Mouse (Mus musculus): ENCODE data around the gene Eapp. TPM values are rescaled to one million over a fixed set of nuclear protein-coding genes. Genes with fewer than 3 reads are reported as not detected.
"Not testable (repeated sequence)": the region's sequence is repeated elsewhere in the genome, so short reads cannot be mapped to it uniquely, and the experiment has no call there.

Gene Eapp
- polyA plus RNA-seq (2012; rRNA removed): 24.3 and 28.1 TPM in 2 replicates

GRCm38 (mm10) chr12:54695511-54696241 lies at the start of gene Eapp:
Eapp (minus strand) TSS chr12:54695897.
- peak; percentile 90 for DNase-seq (ENCODE audit: low spot score)

- not testable (repeated sequence) for DNase-seq (ENCODE audit: low spot score)
Observed at GRCm38 (mm10) chr12:54738661-54739243, 43.1 kb upstream of the Eapp start.

- DNase-seq (ENCODE audit: low spot score): not testable (repeated sequence)
Observed at GRCm38 (mm10) chr12:54737891-54738660, 42.4 kb upstream of the Eapp start.

- DNase-seq (ENCODE audit: low spot score): not testable (repeated sequence)
Observed at GRCm38 (mm10) chr12:54734307-54735131, 38.8 kb upstream of the Eapp start.

GRCm38 (mm10) chr12:54729140-54730059 lies 33.7 kb upstream of the Eapp start:
- DNase-seq (ENCODE audit: low spot score): not testable (repeated sequence)

- DNase-seq (ENCODE audit: low spot score): not testable (repeated sequence)
Observed at GRCm38 (mm10) chr12:54718871-54719786, 23.4 kb upstream of the Eapp start.

- not testable (repeated sequence) for DNase-seq (ENCODE audit: low spot score)
Observed at GRCm38 (mm10) chr12:54717516-54717915, 21.8 kb upstream of the Eapp start.

GRCm38 (mm10) chr12:54713822-54714626 lies 18.3 kb upstream of the Eapp start:
- DNase-seq (ENCODE audit: low spot score): peak; percentile 53

GRCm38 (mm10) chr12:54710494-54710879 lies 14.8 kb upstream of the Eapp start:
- DNase-seq (ENCODE audit: low spot score): not testable (repeated sequence)

- DNase-seq (ENCODE audit: low spot score): not testable (repeated sequence)
Observed at GRCm38 (mm10) chr12:54709691-54710493, 14.2 kb upstream of the Eapp start.

GRCm38 (mm10) chr12:54699394-54699793 lies 3.7 kb upstream of the Eapp start:
- no peak for DNase-seq (ENCODE audit: low spot score)

- DNase-seq (ENCODE audit: low spot score): no peak
Observed at GRCm38 (mm10) chr12:54697791-54698250, 2.1 kb upstream of the Eapp start.

GRCm38 (mm10) chr12:54697003-54697597 lies 1.4 kb upstream of the Eapp start:
- DNase-seq (ENCODE audit: low spot score): no peak

- peak; percentile 73 for DNase-seq (ENCODE audit: low spot score)
Observed at GRCm38 (mm10) chr12:54696242-54697002, 725 bp upstream of the Eapp start.

GRCm38 (mm10) chr12:54694847-54695510 lies 718 bp downstream of the Eapp start:
- DNase-seq (ENCODE audit: low spot score): no peak

- DNase-seq (ENCODE audit: low spot score): no peak
Observed at GRCm38 (mm10) chr12:54689082-54689481, 6.6 kb downstream of the Eapp start.

All from urinary bladder, adult 2 months (tissue).